Mouse (Mus musculus): ENCODE results near the gene Sox5. TPM values are rescaled to one million over a fixed set of nuclear protein-coding genes. Genes with fewer than 3 reads are reported as not detected.

The Sox5 gene
- polyA plus RNA-seq, 1 experiment from 2014 or later: 29.7 TPM

GRCm38 (mm10) chr6:144602883-144603282, 178.9 kb downstream of the Sox5 start:
- DNase-seq (no peak), ATAC-seq (ENCODE audit: low FRiP score, low TSS enrichment) (no peak)
- peaks cover 8% of the 10 kb centered on the region for H3K4me1 ChIP-seq (ENCODE audit: control insufficient read depth, insufficient read depth, low read length)
- WGBS: 87% methylated on average over 4 of the region's 4 CpGs
- no peak overlapping the region for H3K27ac ChIP-seq (replicated peaks; ENCODE audit: low read depth, low read length)
- H3K9ac ChIP-seq (replicated peaks; ENCODE audit: low read length): no peak overlapping the region
- no peaks in the 10 kb centered on the region for H3K9me3 ChIP-seq (ENCODE audit: control insufficient read depth, low read length)
- no peaks in the 10 kb centered on the region for H3K36me3 ChIP-seq (ENCODE audit: control insufficient read depth, insufficient read depth, low read length)
- H3K27me3 ChIP-seq (ENCODE audit: control insufficient read depth, insufficient read depth, low read length): no peaks in the 10 kb centered on the region
- H3K4me3 ChIP-seq (replicated peaks; ENCODE audit: low read depth, low read length): no peak overlapping the region
- no peak overlapping the region for H3K4me2 ChIP-seq (ENCODE audit: low read length)

- Histone ChIP-seq H3K9me3 (ENCODE audit: control insufficient read depth, low read length) (no peaks in the 10 kb centered on the region), H3K4me2 (ENCODE audit: low read length) (no peak overlapping the region), H3K27ac (replicated peaks; ENCODE audit: low read depth, low read length) (no peak overlapping the region), H3K4me3 (replicated peaks; ENCODE audit: low read depth, low read length) (no peak overlapping the region), H3K9ac (replicated peaks; ENCODE audit: low read length) (no peak overlapping the region), H3K36me3 (ENCODE audit: control insufficient read depth, insufficient read depth, low read length) (no peaks in the 10 kb centered on the region), H3K4me1 (ENCODE audit: control insufficient read depth, insufficient read depth, low read length) (peaks cover 8% of the 10 kb centered on the region), H3K27me3 (ENCODE audit: control insufficient read depth, insufficient read depth, low read length) (no peaks in the 10 kb centered on the region)
- DNase-seq: no peak
- ATAC-seq (ENCODE audit: low FRiP score, low TSS enrichment): no peak
- WGBS: 85% methylated on average over 5 of the region's 5 CpGs
Observed at GRCm38 (mm10) chr6:144600351-144600750, 181.4 kb downstream of the Sox5 start.

GRCm38 (mm10) chr6:144598324-144598973, 183.3 kb downstream of the Sox5 start:
- ATAC-seq (ENCODE audit: low FRiP score, low TSS enrichment) (no peak), DNase-seq (no peak)
- Histone ChIP-seq H3K4me1 (ENCODE audit: control insufficient read depth, insufficient read depth, low read length) (peaks cover 8% of the 10 kb centered on the region), H3K27me3 (ENCODE audit: control insufficient read depth, insufficient read depth, low read length) (no peaks in the 10 kb centered on the region), H3K4me2 (ENCODE audit: low read length) (no peak overlapping the region), H3K4me3 (replicated peaks; ENCODE audit: low read depth, low read length) (no peak overlapping the region), H3K36me3 (ENCODE audit: control insufficient read depth, insufficient read depth, low read length) (no peaks in the 10 kb centered on the region), H3K27ac (replicated peaks; ENCODE audit: low read depth, low read length) (no peak overlapping the region), H3K9me3 (ENCODE audit: control insufficient read depth, low read length) (no peaks in the 10 kb centered on the region), H3K9ac (replicated peaks; ENCODE audit: low read length) (no peak overlapping the region)
- 19% methylated on average over 6 of the region's 6 CpGs for WGBS

GRCm38 (mm10) chr6:144596536-144597210, 185.1 kb downstream of the Sox5 start:
- no peak overlapping the region for H3K9ac ChIP-seq (replicated peaks; ENCODE audit: low read length)
- peaks cover 8% of the 10 kb centered on the region for H3K4me1 ChIP-seq (ENCODE audit: control insufficient read depth, insufficient read depth, low read length)
- WGBS: 66% methylated on average over 8 of the region's 8 CpGs
- H3K36me3 ChIP-seq (ENCODE audit: control insufficient read depth, insufficient read depth, low read length): no peaks in the 10 kb centered on the region
- DNase-seq: no peak
- no peak overlapping the region for H3K4me2 ChIP-seq (ENCODE audit: low read length)
- H3K27me3 ChIP-seq (ENCODE audit: control insufficient read depth, insufficient read depth, low read length): no peaks in the 10 kb centered on the region
- no peak overlapping the region for H3K27ac ChIP-seq (replicated peaks; ENCODE audit: low read depth, low read length)
- no peak for ATAC-seq (ENCODE audit: low FRiP score, low TSS enrichment)
- H3K9me3 ChIP-seq (ENCODE audit: control insufficient read depth, low read length): no peaks in the 10 kb centered on the region
- no peak overlapping the region for H3K4me3 ChIP-seq (replicated peaks; ENCODE audit: low read depth, low read length)

- H3K9me3 ChIP-seq (ENCODE audit: control insufficient read depth, low read length): no peaks in the 10 kb centered on the region
- no peaks in the 10 kb centered on the region for H3K4me1 ChIP-seq (ENCODE audit: control insufficient read depth, insufficient read depth, low read length)
- 41% methylated on average over 5 of the region's 5 CpGs for WGBS
- no peaks in the 10 kb centered on the region for H3K27me3 ChIP-seq (ENCODE audit: control insufficient read depth, insufficient read depth, low read length)
- H3K4me2 ChIP-seq (ENCODE audit: low read length): no peak overlapping the region
- no peak overlapping the region for H3K27ac ChIP-seq (replicated peaks; ENCODE audit: low read depth, low read length)
- DNase-seq: no peak
- H3K9ac ChIP-seq (replicated peaks; ENCODE audit: low read length): no peak overlapping the region
- H3K36me3 ChIP-seq (ENCODE audit: control insufficient read depth, insufficient read depth, low read length): no peaks in the 10 kb centered on the region
- no peak overlapping the region for H3K4me3 ChIP-seq (replicated peaks; ENCODE audit: low read depth, low read length)
- no peak for ATAC-seq (ENCODE audit: low FRiP score, low TSS enrichment)
Observed at GRCm38 (mm10) chr6:144584854-144585253, 196.9 kb downstream of the Sox5 start.

GRCm38 (mm10) chr6:144584074-144584840, 197.5 kb downstream of the Sox5 start:
- no peak for ATAC-seq (ENCODE audit: low FRiP score, low TSS enrichment)
- Histone ChIP-seq H3K4me2 (ENCODE audit: low read length) (no peak overlapping the region), H3K9ac (replicated peaks; ENCODE audit: low read length) (no peak overlapping the region), H3K9me3 (ENCODE audit: control insufficient read depth, low read length) (no peaks in the 10 kb centered on the region), H3K27ac (replicated peaks; ENCODE audit: low read depth, low read length) (no peak overlapping the region), H3K27me3 (ENCODE audit: control insufficient read depth, insufficient read depth, low read length) (no peaks in the 10 kb centered on the region), H3K4me3 (replicated peaks; ENCODE audit: low read depth, low read length) (no peak overlapping the region), H3K36me3 (ENCODE audit: control insufficient read depth, insufficient read depth, low read length) (no peaks in the 10 kb centered on the region), H3K4me1 (ENCODE audit: control insufficient read depth, insufficient read depth, low read length) (no peaks in the 10 kb centered on the region)
- WGBS: 46% methylated on average over 11 of the region's 11 CpGs
- no peak for DNase-seq

GRCm38 (mm10) chr6:144579301-144579700, 202.5 kb downstream of the Sox5 start:
- Histone ChIP-seq H3K9ac (replicated peaks; ENCODE audit: low read length) (no peak overlapping the region), H3K9me3 (ENCODE audit: control insufficient read depth, low read length) (no peaks in the 10 kb centered on the region), H3K27ac (replicated peaks; ENCODE audit: low read depth, low read length) (no peak overlapping the region), H3K36me3 (ENCODE audit: control insufficient read depth, insufficient read depth, low read length) (no peaks in the 10 kb centered on the region), H3K4me2 (ENCODE audit: low read length) (no peak overlapping the region), H3K27me3 (ENCODE audit: control insufficient read depth, insufficient read depth, low read length) (no peaks in the 10 kb centered on the region), H3K4me3 (replicated peaks; ENCODE audit: low read depth, low read length) (no peak overlapping the region), H3K4me1 (ENCODE audit: control insufficient read depth, insufficient read depth, low read length) (no peaks in the 10 kb centered on the region)
- 62% methylated on average over 12 of the region's 12 CpGs for WGBS
- no peak for DNase-seq
- no peak for ATAC-seq (ENCODE audit: low FRiP score, low TSS enrichment)

GRCm38 (mm10) chr6:144570850-144571249, 210.9 kb downstream of the Sox5 start:
- ATAC-seq (ENCODE audit: low FRiP score, low TSS enrichment) (no peak), DNase-seq (no peak)
- H3K4me2 ChIP-seq (ENCODE audit: low read length): no peak overlapping the region
- H3K4me3 ChIP-seq (replicated peaks; ENCODE audit: low read depth, low read length): no peak overlapping the region
- 79% methylated on average over 17 of the region's 17 CpGs for WGBS
- no peaks in the 10 kb centered on the region for H3K4me1 ChIP-seq (ENCODE audit: control insufficient read depth, insufficient read depth, low read length)
- H3K36me3 ChIP-seq (ENCODE audit: control insufficient read depth, insufficient read depth, low read length): no peaks in the 10 kb centered on the region
- no peaks in the 10 kb centered on the region for H3K9me3 ChIP-seq (ENCODE audit: control insufficient read depth, low read length)
- no peak overlapping the region for H3K9ac ChIP-seq (replicated peaks; ENCODE audit: low read length)
- no peaks in the 10 kb centered on the region for H3K27me3 ChIP-seq (ENCODE audit: control insufficient read depth, insufficient read depth, low read length)
- no peak overlapping the region for H3K27ac ChIP-seq (replicated peaks; ENCODE audit: low read depth, low read length)

Data from midbrain, embryonic 14.5 days (tissue).